Mouse (Mus musculus): Measurements from ENCODE around the gene Gapdh.

Gene Gapdh

GRCm38 (mm10) chr6:125148926-125149568 lies 17.2 kb downstream of the Gapdh start:
- DNase-seq (ENCODE audit: low read depth, low spot score) = no peak

GRCm38 (mm10) chr6:125148251-125148925 lies 17.9 kb downstream of the Gapdh start:
- DNase-seq (ENCODE audit: low read depth, low spot score) = no peak

- DNase-seq (ENCODE audit: low read depth, low spot score) = no peak
Observed at GRCm38 (mm10) chr6:125147329-125147728, 18.9 kb downstream of the Gapdh start.

- DNase-seq (ENCODE audit: low read depth, low spot score) = no peak
Observed at GRCm38 (mm10) chr6:125146797-125147196, 19.5 kb downstream of the Gapdh start.

- DNase-seq (ENCODE audit: low read depth, low spot score) = no peak
Observed at GRCm38 (mm10) chr6:125146148-125146547, 20.1 kb downstream of the Gapdh start.

GRCm38 (mm10) chr6:125145479-125145951 lies 20.8 kb downstream of the Gapdh start:
- DNase-seq (ENCODE audit: low read depth, low spot score) = no peak

GRCm38 (mm10) chr6:125145001-125145400 lies 21.3 kb downstream of the Gapdh start, which contains the start of gene Iffo1:
Gene Iffo1 (plus strand): TSS chr6:125145241.
- peak; percentile 88 for DNase-seq (ENCODE audit: low read depth, low spot score)

GRCm38 (mm10) chr6:125143904-125144303 lies 22.4 kb downstream of the Gapdh start:
- no peak for DNase-seq (ENCODE audit: low read depth, low spot score)

- no peak for DNase-seq (ENCODE audit: low read depth, low spot score)
Observed at GRCm38 (mm10) chr6:125143128-125143527, 23.1 kb downstream of the Gapdh start.

- no peak for DNase-seq (ENCODE audit: low read depth, low spot score)
Observed at GRCm38 (mm10) chr6:125142436-125142835, 23.8 kb downstream of the Gapdh start.

- DNase-seq (ENCODE audit: low read depth, low spot score) = no peak
Observed at GRCm38 (mm10) chr6:125139747-125140146, 26.5 kb downstream of the Gapdh start.

- DNase-seq (ENCODE audit: low read depth, low spot score) = no peak
Observed at GRCm38 (mm10) chr6:125137002-125137671, 29.1 kb downstream of the Gapdh start.

GRCm38 (mm10) chr6:125132470-125132869 lies 33.8 kb downstream of the Gapdh start:
- DNase-seq (ENCODE audit: low read depth, low spot score) = no peak

GRCm38 (mm10) chr6:125131302-125132156 lies 34.7 kb downstream of the Gapdh start, which contains the start of gene Nop2:
Gene Nop2 (plus strand): TSS chr6:125131909.
- peak; percentile 73 for DNase-seq (ENCODE audit: low read depth, low spot score)

- DNase-seq (ENCODE audit: low read depth, low spot score) = no peak
Observed at GRCm38 (mm10) chr6:125129710-125130402, 36.4 kb downstream of the Gapdh start.

GRCm38 (mm10) chr6:125128724-125129123 lies 37.5 kb downstream of the Gapdh start:
- no peak for DNase-seq (ENCODE audit: low read depth, low spot score)

GRCm38 (mm10) chr6:125119387-125119786 lies 46.9 kb downstream of the Gapdh start:
- no peak for DNase-seq (ENCODE audit: low read depth, low spot score)

- no peak for DNase-seq (ENCODE audit: low read depth, low spot score)
Observed at GRCm38 (mm10) chr6:125112553-125112952, 53.7 kb downstream of the Gapdh start.
